Mouse (Mus musculus) urinary bladder, adult 18-20 months (tissue): ENCODE measurements around the gene Lyzl4.
A peak's percentile ranks its signal among the peaks of the same experiment; 100 is the strongest.

Experiments
- DNase-seq, 2 experiments: peaks; one replicate each; pipeline ENCODE4 v3.0.0; 2022; ENCODE audit warnings: low spot score in 2 of 2, mixed read lengths in 2 of 2

Gene Lyzl4

GRCm38 (mm10) chr9:121653668-121654067, 11.8 kb upstream of the Lyzl4 start:
- no peak for DNase-seq

GRCm38 (mm10) chr9:121647026-121647425, 5.1 kb upstream of the Lyzl4 start:
- peak in 1 of 2 experiments; percentile 56 for DNase-seq

GRCm38 (mm10) chr9:121644855-121645254, 3.0 kb upstream of the Lyzl4 start:
- no peak for DNase-seq

- peak; percentile 70 to 82 for DNase-seq
Observed at GRCm38 (mm10) chr9:121642401-121643181, 695 bp upstream of the Lyzl4 start, which contains the start of gene Vipr1. Gene Vipr1, plus strand, starts transcription at chr9:121642716.

- DNase-seq: no peak
Observed at GRCm38 (mm10) chr9:121641235-121641915, 521 bp downstream of the Lyzl4 start.

GRCm38 (mm10) chr9:121639790-121640189, 2.1 kb downstream of the Lyzl4 start:
- DNase-seq: no peak

- no peak for DNase-seq
Observed at GRCm38 (mm10) chr9:121635835-121636576, 5.9 kb downstream of the Lyzl4 start.

GRCm38 (mm10) chr9:121633306-121633705, 8.6 kb downstream of the Lyzl4 start:
- DNase-seq: peak in 1 of 2 experiments; percentile 29

GRCm38 (mm10) chr9:121632891-121633290, 9.0 kb downstream of the Lyzl4 start:
- no peak for DNase-seq

GRCm38 (mm10) chr9:121631946-121632345, 9.9 kb downstream of the Lyzl4 start:
- DNase-seq: no peak

GRCm38 (mm10) chr9:121630627-121631026, 11.3 kb downstream of the Lyzl4 start:
- no peak for DNase-seq

- DNase-seq: no peak
Observed at GRCm38 (mm10) chr9:121624920-121625319, 17.0 kb downstream of the Lyzl4 start.

GRCm38 (mm10) chr9:121623235-121623634, 18.7 kb downstream of the Lyzl4 start:
- no peak for DNase-seq

- DNase-seq: no peak
Observed at GRCm38 (mm10) chr9:121619441-121619840, 22.5 kb downstream of the Lyzl4 start.

GRCm38 (mm10) chr9:121616471-121616870, 25.4 kb downstream of the Lyzl4 start:
- DNase-seq: no peak

- no peak for DNase-seq
Observed at GRCm38 (mm10) chr9:121614241-121614757, 27.6 kb downstream of the Lyzl4 start.

- DNase-seq: no peak
Observed at GRCm38 (mm10) chr9:121613192-121613591, 28.7 kb downstream of the Lyzl4 start.

- DNase-seq: no peak
Observed at GRCm38 (mm10) chr9:121609381-121609780, 32.5 kb downstream of the Lyzl4 start.

GRCm38 (mm10) chr9:121606498-121607096, 35.3 kb downstream of the Lyzl4 start:
- DNase-seq: no peak

GRCm38 (mm10) chr9:121605414-121606278, 36.2 kb downstream of the Lyzl4 start:
- DNase-seq: peak; percentile 41 to 52

- no peak for DNase-seq
Observed at GRCm38 (mm10) chr9:121602381-121602780, 39.5 kb downstream of the Lyzl4 start.
